Mouse (Mus musculus): ENCODE data around the gene Hdac9.

Gene Hdac9

DNA sequence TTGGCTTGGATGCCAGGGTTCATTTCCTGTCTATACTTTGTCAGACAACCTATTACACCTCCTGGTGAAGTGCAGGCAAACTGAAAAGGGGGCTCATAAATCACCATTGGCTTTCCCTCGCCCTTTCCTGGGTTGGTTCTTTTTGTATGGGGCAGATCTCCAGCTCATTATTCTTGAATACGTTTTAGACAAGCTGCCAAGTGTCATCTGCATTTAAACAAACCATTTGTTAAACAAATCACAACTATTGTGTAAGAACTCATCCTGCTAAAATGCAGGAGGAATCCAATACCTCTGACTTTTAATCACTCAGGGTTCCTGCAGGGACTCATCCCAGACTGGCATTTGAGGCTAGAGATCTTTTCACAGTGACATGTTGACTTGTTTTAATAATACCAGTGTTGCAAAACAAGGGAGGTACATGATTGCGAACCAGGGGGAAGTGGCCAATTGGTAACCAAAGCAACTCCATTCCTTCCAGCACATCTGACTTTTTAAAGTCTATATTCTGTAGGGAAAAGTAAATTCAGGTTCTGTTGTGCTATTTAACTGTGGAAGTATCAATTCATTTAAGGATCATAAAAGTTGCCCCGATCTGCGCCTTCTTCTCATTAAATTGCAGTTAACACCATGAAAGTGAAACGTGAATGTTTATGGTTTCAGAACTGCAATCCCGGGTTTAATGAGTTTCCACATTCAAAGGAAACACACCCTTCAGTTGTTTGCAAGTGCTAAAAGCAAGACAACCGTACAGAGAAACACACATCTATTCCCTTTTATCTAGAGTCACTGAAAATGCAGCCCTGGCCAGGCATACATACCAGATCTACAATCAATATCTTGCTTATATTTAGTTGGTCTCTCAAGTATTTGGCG lies 696.6 kb downstream of the Hdac9 start:
- no peak for DNase-seq (ENCODE audit: low spot score in 2 of 2)

DNA sequence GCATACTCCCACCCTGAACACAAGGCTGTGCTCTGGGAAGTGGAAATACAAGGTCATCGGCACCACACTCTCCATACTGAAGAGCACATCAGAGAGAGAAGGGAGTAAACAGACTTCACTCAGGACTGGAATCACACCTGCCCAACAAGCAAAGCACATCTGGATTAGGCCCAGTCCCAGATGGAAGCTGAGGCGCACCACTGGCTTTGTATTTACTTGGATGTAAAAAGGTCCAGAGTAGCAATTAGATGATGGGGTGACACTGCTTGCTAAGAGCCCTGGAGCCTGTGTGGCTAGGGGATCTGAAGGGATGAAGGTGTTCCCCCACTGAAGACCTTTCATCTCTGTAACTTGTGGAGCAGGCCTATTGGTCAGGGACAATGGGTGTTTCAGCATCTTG lies 698.3 kb downstream of the Hdac9 start:
- no peak for DNase-seq (ENCODE audit: low spot score in 2 of 2)

DNA sequence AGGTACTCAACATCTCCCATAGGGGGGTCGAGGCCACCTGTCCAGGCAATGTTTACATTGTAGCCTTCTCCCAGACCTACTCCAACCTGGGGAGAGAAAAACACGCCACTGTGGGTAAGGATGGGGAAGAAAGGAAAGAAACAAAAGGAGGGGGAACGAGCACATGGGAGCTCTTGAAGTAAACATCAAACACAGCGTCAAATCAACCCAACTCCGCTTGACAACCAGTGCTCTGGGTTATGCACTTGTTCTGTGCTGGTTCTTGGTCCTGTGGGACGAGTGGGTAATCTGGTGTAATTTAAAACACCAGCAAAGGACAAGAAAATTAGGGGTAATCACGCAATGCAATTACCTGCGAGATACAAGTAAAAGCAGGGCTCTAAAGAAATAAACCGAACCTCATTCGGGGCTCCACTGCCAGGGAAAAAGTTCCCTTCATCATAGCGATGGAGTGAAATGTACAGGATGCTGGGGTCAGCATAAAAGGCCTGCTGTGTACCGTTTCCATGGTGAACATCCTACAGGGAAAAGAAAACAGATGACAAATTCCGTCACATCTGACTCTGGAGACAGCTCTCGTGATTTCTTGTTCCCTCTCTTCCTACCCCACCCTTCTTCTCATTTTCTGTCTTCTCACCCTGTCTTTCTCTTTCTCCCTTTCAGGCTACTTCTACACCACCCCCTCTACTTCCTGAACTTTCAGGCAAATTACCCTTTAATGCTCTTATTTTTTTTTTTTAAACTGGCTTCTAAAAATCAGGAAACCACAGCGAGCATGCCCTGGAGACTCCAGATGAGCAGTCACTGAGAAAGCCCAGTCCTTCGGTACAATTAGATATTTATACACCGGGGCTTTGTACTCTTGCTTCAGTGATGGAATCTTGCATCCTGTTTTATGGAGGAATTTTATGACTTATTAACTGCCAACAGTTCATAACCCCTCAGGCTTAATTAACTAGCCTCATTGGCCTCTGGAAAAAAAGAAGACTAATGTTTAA lies 701.6 kb downstream of the Hdac9 start:
- no peak for DNase-seq (ENCODE audit: low spot score in 2 of 2)

DNA sequence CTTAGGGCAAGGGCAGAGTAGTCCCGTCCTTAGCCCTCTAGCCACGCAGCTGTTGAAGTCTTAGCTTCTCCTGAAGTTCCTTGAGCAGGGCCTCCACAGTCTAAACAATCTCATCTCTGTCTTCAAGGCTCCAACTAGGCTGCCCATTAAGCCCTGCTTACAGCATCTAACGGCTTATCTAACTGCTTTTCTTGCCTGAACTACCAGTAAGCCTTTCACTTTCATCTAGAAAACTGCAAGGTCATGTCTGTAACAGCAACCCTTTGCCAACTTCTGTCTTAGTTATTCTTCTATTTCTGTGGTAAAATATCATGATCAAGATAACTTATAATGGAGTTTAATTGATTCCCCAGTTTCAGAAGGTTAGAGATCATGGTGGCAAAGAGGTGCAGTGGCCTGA lies 704.7 kb downstream of the Hdac9 start:
- DNase-seq (ENCODE audit: low spot score in 2 of 2), result no peak

DNA sequence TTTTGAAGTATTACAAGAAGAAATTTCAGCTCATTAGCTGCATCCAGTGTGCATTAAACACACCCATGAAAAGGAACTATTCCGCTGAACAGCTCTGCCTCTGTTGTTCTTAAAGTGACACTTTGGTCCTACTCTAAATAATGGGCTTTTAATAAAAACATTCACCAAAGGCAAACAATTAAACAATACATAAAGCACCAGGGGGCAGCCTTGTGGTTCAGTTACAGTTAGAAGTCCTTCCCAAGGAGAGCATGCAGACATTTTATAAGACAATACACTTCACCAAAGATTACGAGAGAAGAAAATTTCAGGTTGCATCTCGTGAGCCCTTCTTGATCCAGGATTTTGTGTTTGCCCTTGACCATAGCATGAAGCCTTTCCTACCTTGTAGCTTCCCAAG lies 715.4 kb downstream of the Hdac9 start:
- no peak for DNase-seq (ENCODE audit: low spot score in 2 of 2)

DNA sequence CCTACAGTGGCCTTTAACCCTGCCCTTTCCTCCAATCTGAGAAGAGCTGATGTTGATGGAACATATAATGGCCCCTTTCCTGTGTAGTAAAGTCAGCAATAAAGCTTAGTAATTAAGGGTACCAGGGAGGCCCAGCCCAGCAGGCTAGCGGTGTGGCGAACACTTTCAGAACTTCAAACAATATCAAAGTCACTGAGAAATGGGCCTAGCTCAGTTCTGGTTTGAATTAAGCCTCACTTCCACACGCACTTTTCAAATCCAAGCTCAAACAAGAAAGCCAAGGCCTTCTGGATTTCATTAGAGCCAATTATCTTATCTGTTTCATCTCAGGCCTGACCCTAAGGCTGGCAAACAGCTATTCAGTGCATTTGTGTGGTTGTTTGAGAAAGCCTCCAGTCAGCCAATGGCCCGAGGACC lies 716.9 kb downstream of the Hdac9 start:
- DNase-seq (ENCODE audit: low spot score in 2 of 2), result no peak

DNA sequence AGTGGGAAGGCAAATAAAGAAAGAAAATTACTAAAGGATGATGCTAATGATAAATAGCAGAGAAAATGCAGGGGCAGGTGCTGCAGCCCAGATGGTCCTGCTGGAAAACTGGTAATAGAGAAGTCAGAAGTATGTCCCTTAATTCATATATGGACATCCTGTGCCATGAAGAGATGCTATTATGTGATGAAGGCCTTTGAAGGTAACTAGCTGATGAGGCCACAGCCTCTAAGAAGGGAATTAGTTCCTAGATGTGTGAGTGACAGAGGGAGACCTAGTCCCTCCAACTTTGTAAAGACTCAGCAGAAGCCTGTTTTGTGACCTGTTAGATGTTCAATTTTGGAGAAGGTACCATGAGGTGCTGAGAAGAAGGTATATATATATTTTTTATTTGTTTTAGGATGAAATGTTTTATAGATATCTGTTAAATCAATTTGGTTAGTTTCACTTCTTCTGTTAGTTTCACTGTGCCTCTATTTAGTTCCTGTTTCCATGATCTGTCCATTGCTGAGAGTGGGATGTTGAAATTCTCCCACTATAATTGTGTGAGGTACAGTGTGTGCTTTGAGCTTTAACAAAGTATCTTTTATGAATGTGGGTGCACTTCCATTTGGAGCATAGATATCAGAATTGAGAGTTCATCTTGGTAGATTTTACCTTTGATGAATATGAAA lies 721.6 kb downstream of the Hdac9 start:
- DNase-seq (ENCODE audit: low spot score in 2 of 2), result no peak

DNA sequence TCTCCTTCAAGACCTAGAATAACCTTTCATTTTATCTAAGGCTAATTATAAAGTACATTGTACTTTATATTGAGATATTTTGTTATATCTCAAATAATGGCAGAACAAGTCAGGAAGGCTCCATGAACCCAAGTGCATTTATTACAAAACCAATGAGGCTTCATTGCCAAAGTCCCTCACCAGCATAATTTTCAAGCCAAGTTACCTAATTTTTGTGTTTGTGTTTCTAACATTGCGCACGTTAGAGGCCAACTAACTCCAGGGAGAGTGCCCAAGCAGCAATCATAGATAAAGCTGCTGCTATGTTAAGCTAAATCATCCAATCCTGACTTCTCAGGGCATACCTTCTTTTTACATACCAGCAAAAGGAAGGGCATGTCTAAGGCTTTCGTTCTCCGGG lies 722.8 kb downstream of the Hdac9 start:
- no peak for DNase-seq (ENCODE audit: low spot score in 2 of 2)

DNA sequence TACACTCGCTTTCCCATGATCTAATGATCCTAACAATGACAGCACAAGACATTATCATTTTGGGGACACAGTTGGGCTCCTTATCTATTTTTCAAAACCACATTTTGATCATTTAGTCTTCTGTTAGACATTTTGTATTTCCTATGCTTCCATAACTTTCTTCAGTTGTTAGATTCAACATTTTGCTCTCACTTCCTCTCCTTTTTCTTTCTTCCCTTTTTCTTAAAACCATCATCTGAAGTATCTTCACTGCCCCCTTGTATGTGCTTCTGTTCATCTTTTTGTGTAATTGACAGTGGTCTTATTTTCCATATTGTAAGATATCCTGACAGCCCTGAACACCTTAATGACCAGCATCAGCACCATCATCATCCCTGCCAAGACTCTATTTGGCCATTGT lies 725.6 kb downstream of the Hdac9 start:
- no peak for DNase-seq (ENCODE audit: low spot score in 2 of 2)

DNA sequence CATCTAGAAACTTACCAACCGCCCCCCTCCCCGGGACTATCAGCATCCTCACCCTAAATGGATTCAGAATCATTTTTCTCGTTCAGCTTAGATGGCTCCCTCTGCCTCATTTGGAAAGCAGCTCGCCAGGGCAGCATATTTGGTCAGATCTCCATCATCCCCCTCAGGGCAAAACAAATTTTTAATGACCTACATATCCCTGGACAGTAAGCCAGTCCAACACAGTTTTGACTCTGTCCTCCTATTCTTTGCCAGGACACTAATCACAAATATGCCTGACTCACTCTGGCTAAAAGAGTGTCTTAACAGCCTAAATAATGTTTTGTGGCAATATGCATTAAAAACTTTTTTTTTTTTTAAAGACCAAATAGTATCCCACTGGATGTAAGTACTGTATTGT lies 738.0 kb downstream of the Hdac9 start:
- no peak for DNase-seq (ENCODE audit: low spot score in 2 of 2)

DNA sequence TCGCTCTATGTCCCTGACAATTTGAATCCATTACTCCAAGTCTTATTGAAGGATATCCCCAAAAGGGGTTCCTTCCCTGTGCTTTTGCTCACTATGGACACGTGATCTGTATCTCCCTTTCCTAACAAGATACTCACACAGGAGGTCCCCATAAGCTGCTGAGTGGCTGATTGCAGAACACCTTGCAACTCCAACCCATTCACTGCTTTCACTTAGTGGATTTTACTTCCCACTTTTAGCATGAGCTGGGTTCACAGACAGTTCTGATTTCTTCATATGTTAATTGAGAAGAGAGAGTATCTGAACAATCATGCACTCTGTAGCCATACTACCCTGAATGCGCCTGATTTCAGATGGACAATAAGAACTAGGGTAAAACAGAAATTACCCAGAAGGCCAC lies 740.1 kb downstream of the Hdac9 start:
- DNase-seq (ENCODE audit: low spot score in 2 of 2), result no peak

DNA sequence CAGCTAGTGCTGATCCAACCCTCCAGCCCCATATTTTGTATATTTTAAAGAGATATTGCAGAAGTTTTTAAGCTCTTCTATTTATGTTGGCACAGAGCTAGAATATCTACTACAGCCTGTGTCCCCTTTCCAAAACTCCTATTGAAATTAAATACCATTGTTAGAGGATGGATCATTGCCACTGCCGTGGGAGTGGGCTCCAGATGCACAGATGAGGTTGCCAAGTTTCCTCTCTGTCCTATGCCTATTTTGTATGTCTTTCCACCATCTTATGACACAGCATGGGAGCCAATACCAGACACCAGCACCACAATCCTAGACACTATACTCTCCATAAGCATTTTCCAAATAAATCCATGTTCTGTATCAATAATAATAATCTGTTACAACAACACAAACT lies 743.9 kb downstream of the Hdac9 start:
- no peak for DNase-seq (ENCODE audit: low spot score in 2 of 2)

DNA sequence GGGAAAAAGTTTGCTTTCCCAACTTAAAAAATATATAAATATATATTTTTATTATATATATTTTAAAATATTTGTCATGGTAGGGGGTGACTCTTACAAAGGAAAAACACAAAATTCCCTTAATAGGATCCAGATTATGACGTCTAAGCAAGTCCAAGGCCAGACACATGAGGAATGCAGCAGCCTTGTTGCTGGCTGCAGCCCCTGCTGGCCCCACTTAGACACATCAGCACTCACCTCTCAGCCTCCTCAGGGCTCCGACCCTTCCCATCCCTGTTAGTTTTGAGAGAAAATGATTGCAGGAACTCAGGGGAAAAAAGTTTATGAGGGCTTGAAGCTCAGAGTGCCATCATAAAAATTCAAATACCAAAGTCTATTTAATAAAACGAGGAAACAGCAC lies 746.3 kb downstream of the Hdac9 start:
- no peak for DNase-seq (ENCODE audit: low spot score in 2 of 2)

DNA sequence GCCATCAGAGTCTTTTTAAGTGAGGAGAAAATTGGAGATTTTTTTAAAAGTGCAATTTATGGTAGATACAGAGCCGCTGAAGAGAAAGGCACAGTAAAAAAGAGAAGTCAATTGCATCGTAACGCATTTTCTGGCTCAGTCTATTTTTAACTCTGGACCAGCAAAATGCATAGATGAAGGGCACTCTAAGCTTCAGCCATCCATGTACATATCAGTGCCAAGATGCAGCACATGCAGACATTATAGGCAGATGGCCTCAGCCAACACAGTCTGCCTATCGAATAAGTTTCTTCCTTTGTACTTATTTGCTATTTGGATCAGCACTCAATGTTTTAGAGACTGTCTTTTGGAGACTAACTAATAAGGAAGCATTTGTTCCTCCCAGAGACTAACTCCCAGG lies 751.2 kb downstream of the Hdac9 start:
- no peak for DNase-seq (ENCODE audit: low spot score in 2 of 2)

DNA sequence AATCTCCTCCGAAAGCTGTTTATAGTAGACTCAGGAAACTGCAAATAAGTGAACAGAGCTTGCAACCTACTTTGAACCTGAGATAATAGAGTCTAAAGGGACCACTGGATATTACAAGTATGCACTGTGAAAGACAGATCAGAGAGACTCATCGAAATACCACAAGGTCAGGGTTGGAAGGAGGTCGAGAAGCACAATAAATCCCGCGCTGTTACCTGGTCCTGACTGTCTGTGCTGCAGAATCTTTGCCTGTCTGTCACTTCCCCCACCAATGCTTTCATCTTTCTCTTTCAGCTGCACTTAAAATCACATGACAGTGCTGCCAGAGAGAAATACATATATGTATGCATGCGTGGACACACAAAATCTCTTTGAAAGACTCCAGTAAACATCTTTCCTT lies 760.6 kb downstream of the Hdac9 start:
- no peak for DNase-seq (ENCODE audit: low spot score in 2 of 2)

DNA sequence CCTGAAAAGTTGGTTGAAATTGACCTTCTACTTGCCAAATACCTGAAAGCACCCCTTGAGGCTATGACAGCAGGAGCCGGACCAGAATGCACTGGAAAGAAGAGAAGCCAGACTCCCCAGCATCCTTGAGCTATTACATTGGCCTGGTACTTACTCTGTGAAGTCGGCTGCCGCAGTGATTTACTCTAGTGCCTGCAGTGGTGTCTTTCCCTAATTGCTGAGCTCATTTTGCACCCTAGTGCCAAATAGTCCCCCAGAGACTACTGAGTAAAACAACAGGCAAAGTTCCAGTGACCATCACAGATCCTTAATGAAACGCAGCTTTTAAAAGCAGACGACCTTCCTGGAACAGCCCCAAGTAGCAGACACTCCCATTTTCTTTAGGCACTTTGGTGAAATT lies 761.2 kb downstream of the Hdac9 start:
- no peak for DNase-seq (ENCODE audit: low spot score in 2 of 2)

DNA sequence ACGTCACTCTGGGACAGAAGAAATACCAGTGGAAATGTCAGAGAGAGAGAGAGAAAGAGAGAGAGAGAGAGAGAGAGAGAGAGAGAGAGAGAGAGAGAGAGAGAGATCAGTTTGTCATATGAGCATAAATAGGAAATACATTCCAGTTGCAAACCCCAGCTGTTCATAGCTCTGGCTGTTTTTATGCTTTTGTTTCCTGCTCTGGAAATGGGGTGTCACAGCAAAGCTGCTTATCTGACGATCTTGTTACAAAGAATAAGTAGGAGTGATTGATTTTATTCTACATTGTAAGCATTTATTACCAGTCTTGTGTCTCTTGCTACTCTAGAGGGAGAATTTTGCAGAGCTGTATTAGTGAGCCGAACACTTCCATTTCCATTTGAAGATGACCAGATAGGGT lies 762.1 kb downstream of the Hdac9 start:
- DNase-seq (ENCODE audit: low spot score in 2 of 2), result no peak

DNA sequence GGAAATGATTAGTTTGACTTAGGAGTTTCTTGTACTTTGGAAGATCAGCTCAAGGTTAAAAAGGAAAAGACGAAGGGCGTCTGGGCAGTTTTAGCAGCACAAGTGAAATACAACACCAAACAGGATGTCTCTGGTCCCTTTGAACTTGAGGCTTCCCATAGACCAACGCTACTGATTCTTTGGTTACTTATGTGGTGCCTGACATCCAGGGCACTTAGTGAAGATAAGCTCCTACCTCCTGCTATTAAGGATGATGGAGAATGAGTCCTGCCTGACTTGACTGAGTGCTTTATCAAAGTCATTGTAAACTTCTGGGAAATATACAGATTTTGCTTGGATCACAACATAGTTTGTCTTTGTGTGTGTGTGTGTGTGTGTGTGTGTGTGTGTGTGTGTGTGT lies 765.6 kb downstream of the Hdac9 start:
- DNase-seq (ENCODE audit: low spot score in 2 of 2), result no peak

DNA sequence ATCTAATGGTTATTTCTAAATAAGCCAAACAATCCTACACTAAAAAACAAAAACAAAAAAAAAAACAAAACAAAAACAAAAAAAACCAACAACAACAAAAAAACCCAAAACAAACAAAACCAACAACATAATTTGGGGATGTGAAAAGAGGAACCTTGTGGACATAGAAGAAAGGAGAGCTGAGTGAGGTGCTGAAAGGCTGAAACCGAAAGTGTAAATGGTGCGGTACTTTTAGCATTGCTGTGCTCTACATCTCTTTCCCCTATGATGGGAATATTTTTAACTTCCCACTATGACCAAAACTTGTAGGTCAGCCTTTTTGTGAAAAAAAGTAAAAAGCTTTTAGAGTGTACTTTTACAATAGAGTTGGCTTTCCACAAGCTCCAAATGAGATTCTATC lies 774.2 kb downstream of the Hdac9 start:
- no peak for DNase-seq (ENCODE audit: low spot score in 2 of 2)

DNA sequence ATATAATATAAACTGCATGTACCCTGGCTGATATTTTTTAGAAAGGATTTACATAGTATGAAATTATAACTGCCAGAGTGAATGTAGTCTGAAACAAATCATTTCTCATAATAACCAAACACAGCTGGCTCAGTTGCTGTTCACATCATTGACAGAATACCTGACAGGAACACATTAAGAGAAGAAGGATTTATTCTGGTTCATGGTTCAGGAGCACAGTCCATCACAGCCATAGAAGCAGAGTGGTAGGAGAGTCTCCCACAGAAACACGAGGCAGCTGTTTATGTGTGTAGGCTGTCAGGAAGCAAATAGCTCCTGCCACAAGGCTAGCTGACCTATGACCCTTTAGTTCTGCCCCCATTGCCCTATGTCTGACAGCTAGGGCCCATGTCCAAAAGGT lies 803.6 kb downstream of the Hdac9 start:
- no peak for DNase-seq (ENCODE audit: low spot score in 2 of 2)

DNA sequence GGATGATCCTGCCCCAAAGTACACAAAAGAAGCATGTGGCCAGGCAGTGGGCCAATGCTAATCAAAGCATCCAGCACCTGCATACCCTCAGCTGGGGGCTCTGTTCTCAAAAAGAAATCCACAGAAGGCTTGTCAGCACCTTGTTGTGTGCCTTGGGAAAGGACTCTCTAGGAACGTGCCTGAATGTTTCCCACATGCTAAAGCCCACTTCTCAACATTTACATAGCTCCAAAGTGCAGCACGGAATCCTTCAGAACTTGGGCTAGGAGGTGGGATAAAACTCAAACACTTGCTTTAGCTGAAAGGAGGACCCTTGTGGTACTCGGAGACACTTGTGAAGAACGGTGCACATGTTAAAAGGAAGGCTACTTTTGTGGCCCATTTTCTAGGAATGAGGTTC lies 823.9 kb downstream of the Hdac9 start:
- no peak for DNase-seq (ENCODE audit: low spot score in 2 of 2)

DNA sequence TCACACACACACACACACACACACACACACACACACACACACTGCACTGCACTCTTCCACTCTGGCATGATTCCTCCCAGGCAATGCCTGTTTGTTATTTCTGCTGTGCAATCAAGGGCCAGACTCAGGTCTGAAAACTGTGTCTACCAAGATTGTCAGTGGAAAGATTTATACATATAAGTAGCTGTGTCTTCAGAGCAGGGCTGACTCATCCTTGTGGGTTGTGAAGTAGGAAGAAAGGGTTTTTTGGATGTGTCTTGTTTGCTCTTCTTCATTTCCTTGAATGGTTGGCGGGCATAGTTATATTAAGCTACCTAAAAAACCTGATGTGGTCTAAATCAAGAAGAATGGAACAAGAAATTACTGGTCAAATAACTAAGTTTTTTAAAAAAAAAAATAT lies 825.0 kb downstream of the Hdac9 start:
- no peak for DNase-seq (ENCODE audit: low spot score in 2 of 2)

All from cerebellum, postnatal 4 days (tissue).